Mouse (Mus musculus): ENCODE measurements at regions not wholly inside any gene's neighbourhood (a gene's known extent, or its start where the extent isn't known, plus 50 kb on each side); places are given as distances from the start of the nearest gene placed in this dataset.

DNA sequence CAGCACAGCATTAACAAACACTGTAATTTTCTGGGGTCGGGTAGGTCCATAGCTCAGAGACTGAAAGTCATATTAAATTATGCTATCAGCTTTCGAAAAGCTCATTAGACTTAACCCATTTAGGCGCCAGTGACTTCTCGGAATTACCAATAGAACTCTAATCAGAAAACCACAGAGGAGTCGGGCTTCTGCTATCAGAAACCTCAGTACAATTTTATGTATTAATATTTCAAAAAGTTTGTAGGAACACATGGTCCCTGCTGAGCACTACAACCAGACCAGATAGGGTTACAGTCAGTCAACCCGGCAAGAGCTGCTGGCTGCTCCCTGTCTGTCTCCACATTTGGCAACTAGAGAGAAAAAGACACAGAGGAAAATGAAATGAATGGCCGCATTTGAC, 647.3 kb upstream of the Pabpc4l start:
- TF ChIP-seq CTCF (IDR thresholded peaks at IDR 0.05; ENCODE audit: borderline replicate concordance, extremely low read depth, insufficient read depth, insufficient read length) (no peak), POLR2A (IDR thresholded peaks at IDR 0.05; ENCODE audit: borderline replicate concordance, extremely low read depth, insufficient read depth, insufficient read length, poor library complexity, severe bottlenecking) (no peak)
- DNase-seq (ENCODE audit: low read depth), result no peak

GRCm38 (mm10) chr3:47051563-47051962, 603.5 kb upstream of the Pabpc4l start:
- no peak for DNase-seq (ENCODE audit: low read depth)
- TF ChIP-seq POLR2A (IDR thresholded peaks at IDR 0.05; ENCODE audit: borderline replicate concordance, extremely low read depth, insufficient read depth, insufficient read length, poor library complexity, severe bottlenecking) (no peak), CTCF (IDR thresholded peaks at IDR 0.05; ENCODE audit: borderline replicate concordance, extremely low read depth, insufficient read depth, insufficient read length) (no peak)

DNA sequence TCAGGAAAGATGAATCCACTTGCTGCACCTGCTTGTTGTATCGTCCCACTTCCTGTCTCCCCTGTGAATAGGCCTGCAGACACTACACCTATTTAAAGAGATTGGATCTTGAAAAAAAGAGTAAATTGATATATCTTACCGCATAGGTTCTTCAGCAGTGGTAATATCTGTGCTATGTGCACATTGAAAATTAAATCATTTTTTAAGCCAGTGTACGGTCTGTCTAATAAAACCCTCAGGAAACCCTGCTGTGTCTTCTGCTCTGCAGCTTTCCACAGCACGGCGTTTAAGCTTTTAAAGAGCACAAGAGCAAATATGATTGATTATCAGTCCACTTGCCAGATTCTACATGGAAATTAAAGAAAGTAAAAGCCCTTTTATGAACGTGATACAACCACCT, 577.7 kb upstream of the Pabpc4l start:
- no peak for TF ChIP-seq CTCF (IDR thresholded peaks at IDR 0.05; ENCODE audit: borderline replicate concordance, extremely low read depth, insufficient read depth, insufficient read length)
- TF ChIP-seq POLR2A (IDR thresholded peaks at IDR 0.05; ENCODE audit: borderline replicate concordance, extremely low read depth, insufficient read depth, insufficient read length, poor library complexity, severe bottlenecking), result no peak
- peak; percentile 8 for DNase-seq (ENCODE audit: low read depth)

DNA sequence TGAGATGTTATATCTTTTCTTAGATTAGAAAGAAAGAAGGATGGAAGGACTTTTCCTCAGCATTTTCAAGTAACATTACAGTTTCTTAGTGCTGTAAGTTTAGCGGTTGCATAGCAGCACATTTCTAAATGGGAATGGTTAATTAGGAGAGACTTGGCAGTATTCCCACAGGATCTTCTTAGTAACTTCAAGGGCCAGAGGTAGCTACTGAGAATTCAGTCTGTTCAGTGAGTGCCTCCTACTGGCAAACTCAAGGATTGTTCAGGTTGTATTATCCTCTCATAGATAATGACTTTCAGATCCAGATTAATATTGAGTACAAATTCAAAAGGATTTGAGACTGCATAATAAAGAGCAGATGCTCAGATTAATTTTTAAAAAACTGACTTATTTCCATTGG, 571.3 kb upstream of the Pabpc4l start:
- no peak for TF ChIP-seq POLR2A (IDR thresholded peaks at IDR 0.05; ENCODE audit: borderline replicate concordance, extremely low read depth, insufficient read depth, insufficient read length, poor library complexity, severe bottlenecking)
- TF ChIP-seq CTCF (IDR thresholded peaks at IDR 0.05; ENCODE audit: borderline replicate concordance, extremely low read depth, insufficient read depth, insufficient read length), result no peak; the same call in 1 of the 2 replicates
- DNase-seq (ENCODE audit: low read depth), result peak; percentile 81

- TF ChIP-seq POLR2A (IDR thresholded peaks at IDR 0.05; ENCODE audit: borderline replicate concordance, extremely low read depth, insufficient read depth, insufficient read length, poor library complexity, severe bottlenecking) (no peak), CTCF (IDR thresholded peaks at IDR 0.05; ENCODE audit: borderline replicate concordance, extremely low read depth, insufficient read depth, insufficient read length) (no peak)
- DNase-seq (ENCODE audit: low read depth), result no peak
Observed at GRCm38 (mm10) chr3:47018565-47018964, 570.5 kb upstream of the Pabpc4l start.

- TF ChIP-seq CTCF (IDR thresholded peaks at IDR 0.05; ENCODE audit: borderline replicate concordance, extremely low read depth, insufficient read depth, insufficient read length) (no peak), POLR2A (IDR thresholded peaks at IDR 0.05; ENCODE audit: borderline replicate concordance, extremely low read depth, insufficient read depth, insufficient read length, poor library complexity, severe bottlenecking) (no peak)
- no peak for DNase-seq (ENCODE audit: low read depth)
Observed at GRCm38 (mm10) chr3:47010459-47010858, 562.4 kb upstream of the Pabpc4l start.

DNA sequence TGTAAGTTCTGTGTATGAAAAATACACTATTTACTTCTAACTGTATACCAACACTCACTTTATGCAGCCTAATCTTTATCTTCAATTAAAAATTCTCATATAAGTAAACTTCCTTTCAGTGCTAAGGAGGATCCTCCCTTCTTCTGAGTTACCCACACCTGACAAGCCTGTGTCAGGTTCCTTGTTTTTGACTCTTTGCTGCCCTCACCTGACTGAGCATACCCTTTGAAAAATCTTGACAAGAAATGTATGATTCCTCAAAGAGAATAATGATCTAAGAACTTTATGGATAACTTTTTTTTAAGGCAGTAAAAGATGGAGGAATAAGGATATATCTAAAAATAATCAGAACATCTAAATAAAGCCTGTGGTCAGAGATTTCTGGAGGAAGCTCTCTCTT, 550.9 kb upstream of the Pabpc4l start:
- TF ChIP-seq CTCF (IDR thresholded peaks at IDR 0.05; ENCODE audit: borderline replicate concordance, extremely low read depth, insufficient read depth, insufficient read length), result no peak
- TF ChIP-seq POLR2A (IDR thresholded peaks at IDR 0.05; ENCODE audit: borderline replicate concordance, extremely low read depth, insufficient read depth, insufficient read length, poor library complexity, severe bottlenecking), result no peak
- peak; percentile 54 for DNase-seq (ENCODE audit: low read depth)

DNA sequence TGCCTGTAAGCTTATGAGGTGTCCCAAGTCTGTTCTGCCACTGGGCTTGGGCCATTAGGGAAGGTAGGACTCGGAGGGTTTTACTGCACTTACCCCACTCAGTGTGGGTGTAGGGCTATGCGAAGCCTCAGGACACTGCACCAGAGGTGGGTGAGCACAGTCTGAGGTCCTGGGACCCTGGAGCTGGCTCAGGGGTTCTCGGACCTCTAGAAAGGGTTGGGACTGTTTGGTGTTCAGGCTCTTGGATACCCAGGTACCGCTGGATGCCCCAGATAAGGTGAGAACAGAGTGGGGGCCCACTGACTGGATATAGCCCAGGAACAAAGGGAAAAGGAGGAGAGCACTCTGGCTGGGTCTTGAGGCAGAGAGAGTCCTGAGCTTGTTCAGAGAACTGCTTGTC, 522.7 kb upstream of the Pabpc4l start:
- DNase-seq (ENCODE audit: low read depth), result no peak
- TF ChIP-seq CTCF (IDR thresholded peaks at IDR 0.05; ENCODE audit: borderline replicate concordance, extremely low read depth, insufficient read depth, insufficient read length), result no peak
- no peak for TF ChIP-seq POLR2A (IDR thresholded peaks at IDR 0.05; ENCODE audit: borderline replicate concordance, extremely low read depth, insufficient read depth, insufficient read length, poor library complexity, severe bottlenecking)

GRCm38 (mm10) chr3:46970000-46970399, 522.0 kb upstream of the Pabpc4l start:
- no peak for DNase-seq (ENCODE audit: low read depth)
- no peak for TF ChIP-seq POLR2A (IDR thresholded peaks at IDR 0.05; ENCODE audit: borderline replicate concordance, extremely low read depth, insufficient read depth, insufficient read length, poor library complexity, severe bottlenecking)
- TF ChIP-seq CTCF (IDR thresholded peaks at IDR 0.05; ENCODE audit: borderline replicate concordance, extremely low read depth, insufficient read depth, insufficient read length), result no peak

- TF ChIP-seq CTCF (IDR thresholded peaks at IDR 0.05; ENCODE audit: borderline replicate concordance, extremely low read depth, insufficient read depth, insufficient read length) (no peak), POLR2A (IDR thresholded peaks at IDR 0.05; ENCODE audit: borderline replicate concordance, extremely low read depth, insufficient read depth, insufficient read length, poor library complexity, severe bottlenecking) (no peak)
- no peak for DNase-seq (ENCODE audit: low read depth)
Observed at GRCm38 (mm10) chr3:46951391-46951790, 503.4 kb upstream of the Pabpc4l start.

GRCm38 (mm10) chr3:46937751-46938150, 489.7 kb upstream of the Pabpc4l start:
- peak; percentile 10 for DNase-seq (ENCODE audit: low read depth)
- TF ChIP-seq CTCF (IDR thresholded peaks at IDR 0.05; ENCODE audit: borderline replicate concordance, extremely low read depth, insufficient read depth, insufficient read length), result no peak
- no peak for TF ChIP-seq POLR2A (IDR thresholded peaks at IDR 0.05; ENCODE audit: borderline replicate concordance, extremely low read depth, insufficient read depth, insufficient read length, poor library complexity, severe bottlenecking)

DNA sequence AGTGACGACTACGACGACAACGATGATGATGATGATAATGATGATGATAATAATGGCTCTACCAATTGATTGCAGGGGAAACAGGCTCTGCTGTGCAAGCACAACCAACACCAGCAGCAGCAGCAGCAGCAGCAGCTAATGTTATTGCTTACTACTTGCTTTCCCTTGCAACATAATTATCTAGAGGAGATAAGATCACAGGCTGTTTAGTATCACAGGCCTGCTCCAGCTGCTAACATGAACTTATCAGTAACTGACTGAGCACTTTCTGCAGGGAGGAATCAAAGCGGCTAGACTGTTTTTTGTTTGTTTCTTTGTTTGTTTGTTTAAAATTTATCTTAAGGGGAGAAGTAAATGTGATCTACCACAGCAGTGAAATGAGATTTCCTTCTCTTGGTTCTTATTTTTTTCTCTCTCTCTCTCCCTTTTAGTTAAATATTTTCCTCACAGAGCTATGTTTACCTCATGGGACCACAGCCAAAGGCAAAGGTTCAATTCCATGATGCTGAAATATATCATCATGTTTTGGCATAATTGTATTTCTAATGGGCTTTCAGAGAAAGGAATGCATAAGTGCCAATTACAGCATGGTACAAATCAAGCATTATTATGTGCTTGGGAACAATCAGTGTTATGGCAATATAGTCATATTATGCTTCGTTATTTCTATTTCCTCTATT, 443.2 kb upstream of the Pabpc4l start:
- no peak for TF ChIP-seq CTCF (IDR thresholded peaks at IDR 0.05; ENCODE audit: borderline replicate concordance, extremely low read depth, insufficient read depth, insufficient read length)
- DNase-seq (ENCODE audit: low read depth), result peak; percentile 24
